Mouse (Mus musculus) bone marrow, adult 2 months (tissue): ENCODE data around the gene Lima1. TPM values are rescaled to one million over a fixed set of nuclear protein-coding genes. Genes with fewer than 3 reads are reported as not detected.
A peak's percentile ranks its signal among the peaks of the same experiment; 100 is the strongest.
"Not testable (repeated sequence)": the region's sequence is repeated elsewhere in the genome, so short reads cannot be mapped to it uniquely, and the experiment has no call there.

Source experiments
- H3K27ac ChIP-seq: fragments of 200-500 bp; 2 replicates; pipeline ENCODE4 v1.5.1; 2012; ENCODE audit warnings: low read depth, mild to moderate bottlenecking, control low read depth, inconsistent platforms, low read length; ENCODE audit not compliant: control insufficient read depth, poor library complexity, insufficient read depth
- H3K4me1 ChIP-seq: fragments of 200-500 bp; 2 replicates; pipeline ENCODE4 v1.6.1; 2011; ENCODE audit warnings: low read length; ENCODE audit not compliant: control insufficient read depth, insufficient read depth
- H3K4me3 ChIP-seq: fragments of 200-500 bp; replicated peaks from 2 replicates; pipeline ENCODE3; 2011; ENCODE audit warnings: mild to moderate bottlenecking, low read depth, low read length, control low read depth; ENCODE audit not compliant: control insufficient read depth
- CTCF ChIP-seq: fragments of 200-500 bp; IDR thresholded peaks from 2 replicates; pipeline ENCODE4 v1.5.1; 2011; ENCODE audit warnings: low read length, control low read depth; ENCODE audit not compliant: control insufficient read depth, insufficient read depth
- POLR2A ChIP-seq: fragments of 200-500 bp; IDR thresholded peaks from 2 replicates; pipeline ENCODE4 v1.6.1; 2011; ENCODE audit warnings: low read depth, mild to moderate bottlenecking, control low read depth, low read length, borderline replicate concordance; ENCODE audit not compliant: control insufficient read depth
- WGBS: fragments of 180-500 bp; shearing (Covaris S2); methylation state at CpG from one replicate; pipeline ENCODE4 v1.1.7; 2018; 5-methylcytosine and 5-hydroxymethylcytosine counted together
- polyA plus RNA-seq: library from polyadenylated mRNA; stranded (reverse); fragments of >200 nt; gene quantifications from 2 replicates; pipeline ENCODE4 v1.2.4, GENCODE M21; 2011; ENCODE audit warnings: low replicate concordance; ENCODE audit not compliant: missing spikeins, insufficient read depth, insufficient read length

Lima1 gene
- polyA plus RNA-seq, 1 experiment, result 6.5 TPM

DNA sequence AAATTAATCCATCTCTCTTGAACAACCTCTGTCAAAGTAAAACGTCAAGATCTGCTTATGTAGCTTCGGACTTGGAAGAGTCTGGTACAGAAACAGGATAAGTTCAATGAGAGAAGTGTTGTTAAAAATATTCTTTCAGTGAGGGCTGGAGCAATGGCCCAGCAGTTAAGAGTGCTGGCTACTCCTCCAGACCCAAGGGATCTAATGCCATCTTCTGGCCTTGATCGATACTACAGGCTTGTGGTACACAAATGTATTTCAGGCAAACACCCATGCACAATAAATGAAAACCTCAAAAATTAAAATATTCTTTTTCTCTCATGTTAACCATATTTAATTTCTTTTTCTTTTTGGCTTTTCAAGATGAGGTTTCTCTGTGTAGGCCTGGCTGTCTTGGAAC is 79.2 kb downstream of the Lima1 start:
- no peak for TF ChIP-seq CTCF
- TF ChIP-seq POLR2A, result no peak
- Histone ChIP-seq H3K4me1 (no peaks in the 10 kb centered on the region), H3K27ac (no peak overlapping the region), H3K4me3 (no peak overlapping the region)
- WGBS, result 88% methylated on average over 3 of the region's 3 CpGs

DNA sequence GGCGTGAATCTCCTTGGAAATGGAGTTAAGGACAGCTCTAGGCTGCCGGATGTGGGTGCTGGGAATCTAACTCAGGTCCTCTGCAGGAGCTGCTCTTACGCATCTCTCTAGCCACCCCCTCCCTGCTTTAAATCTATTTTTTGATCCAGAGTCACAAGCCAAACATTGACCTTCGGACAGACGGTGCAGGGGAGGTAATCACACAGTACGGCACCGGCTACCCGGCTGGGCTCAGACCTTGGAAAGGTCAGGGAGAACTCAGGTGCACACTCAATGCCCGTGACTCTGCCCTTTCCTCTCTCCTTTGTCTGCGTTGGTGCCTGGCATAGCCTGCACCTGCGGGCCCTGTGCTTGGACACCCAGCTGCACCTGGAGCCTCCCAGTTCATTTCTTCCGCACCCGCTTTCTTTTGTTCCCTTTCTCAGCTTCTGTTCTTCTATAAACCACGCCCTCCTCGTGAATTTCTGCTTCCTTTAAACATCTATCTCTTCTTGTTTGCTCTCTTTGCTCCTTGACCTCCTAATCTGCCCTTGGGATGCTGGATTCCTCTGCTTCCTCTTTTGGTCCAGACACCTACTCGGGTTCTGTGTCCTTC is 82.9 kb downstream of the Lima1 start:
- 87% methylated on average over 16 of the region's 16 CpGs for WGBS
- H3K27ac ChIP-seq, result no peak overlapping the region
- no peak overlapping the region for H3K4me3 ChIP-seq
- no peak for TF ChIP-seq POLR2A
- TF ChIP-seq CTCF, result no peak
- H3K4me1 ChIP-seq, result no peaks in the 10 kb centered on the region

DNA sequence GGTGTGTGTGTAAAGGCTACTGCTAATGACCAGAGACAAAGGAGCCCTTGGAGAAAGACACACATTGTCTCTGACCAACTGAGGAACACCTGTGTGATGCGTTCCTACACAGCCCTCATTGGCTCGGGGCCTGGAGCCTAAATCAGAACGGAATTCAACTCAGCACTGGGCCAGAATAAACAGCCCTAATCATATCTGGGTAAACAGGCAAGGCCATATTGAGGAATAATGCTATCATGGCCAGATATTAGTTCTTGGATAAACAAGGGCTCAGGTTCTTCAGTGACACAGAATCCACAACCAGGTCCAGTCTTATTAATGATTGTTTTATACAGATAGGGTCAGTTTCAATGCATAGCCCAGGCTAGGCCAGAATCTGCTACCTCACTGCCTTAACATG is 84.3 kb downstream of the Lima1 start:
- Histone ChIP-seq H3K27ac (no peak overlapping the region), H3K4me3 (no peak overlapping the region), H3K4me1 (no peaks in the 10 kb centered on the region)
- WGBS, result 82% methylated on average over 3 of the region's 3 CpGs
- TF ChIP-seq POLR2A (no peak), CTCF (no peak)

DNA sequence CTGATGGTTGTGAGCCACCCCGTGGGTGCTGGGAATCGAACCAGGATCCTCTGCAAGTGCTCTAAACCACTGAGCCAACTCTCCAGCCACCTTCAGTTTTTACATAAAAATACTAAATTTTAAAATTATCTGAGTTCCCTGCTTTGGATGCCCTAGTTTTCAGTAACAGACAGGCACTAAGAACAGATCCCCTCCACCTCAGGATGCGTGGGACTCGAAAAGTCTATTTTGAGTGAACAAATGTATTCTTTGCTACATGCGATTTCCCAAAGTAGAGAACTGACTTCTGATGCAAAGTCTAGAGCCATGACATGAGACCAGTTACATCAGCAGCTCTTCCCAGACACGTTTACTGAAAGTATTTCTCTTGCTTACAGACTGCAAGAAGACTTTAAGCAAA is 84.8 kb downstream of the Lima1 start:
- TF ChIP-seq POLR2A (no peak), CTCF (no peak)
- 81% methylated on average over 6 of the region's 6 CpGs for WGBS

DNA sequence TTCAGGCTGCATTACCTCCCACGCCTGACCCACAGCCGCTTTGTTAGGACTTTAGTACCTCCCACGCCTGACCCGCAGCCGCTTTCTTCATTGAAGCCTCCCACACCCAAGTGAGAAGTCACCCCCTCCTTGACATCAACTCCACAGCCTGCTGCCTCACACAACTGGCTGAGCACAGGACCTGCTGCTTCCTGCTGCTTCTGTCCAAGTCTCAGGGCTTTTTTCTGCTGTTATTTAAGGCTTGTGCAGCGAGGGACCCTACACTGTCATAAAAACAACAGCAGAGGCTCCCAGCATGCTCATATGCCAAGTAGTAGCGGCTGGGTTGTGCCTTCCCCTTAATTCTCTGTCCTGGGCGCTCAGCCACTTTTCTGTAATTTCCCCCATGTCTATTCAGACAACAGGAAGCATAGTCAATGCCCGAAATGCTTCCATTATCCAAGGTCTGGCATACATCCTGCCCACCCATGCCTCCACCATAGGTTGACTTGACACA is 87.6 kb downstream of the Lima1 start:
- TF ChIP-seq POLR2A (no peak), CTCF (no peak)
- H3K27ac ChIP-seq, result no peak overlapping the region
- WGBS, result 17% methylated on average over 9 of the region's 9 CpGs
- H3K4me3 ChIP-seq, result no peak overlapping the region
- H3K4me1 ChIP-seq, result no peaks in the 10 kb centered on the region

More for the DNA sequence above, 84.8 kb downstream of the Lima1 start:
- H3K4me3 ChIP-seq, result no peak overlapping the region
- H3K27ac ChIP-seq, result no peak overlapping the region
- H3K4me1 ChIP-seq, result no peaks in the 10 kb centered on the region

DNA sequence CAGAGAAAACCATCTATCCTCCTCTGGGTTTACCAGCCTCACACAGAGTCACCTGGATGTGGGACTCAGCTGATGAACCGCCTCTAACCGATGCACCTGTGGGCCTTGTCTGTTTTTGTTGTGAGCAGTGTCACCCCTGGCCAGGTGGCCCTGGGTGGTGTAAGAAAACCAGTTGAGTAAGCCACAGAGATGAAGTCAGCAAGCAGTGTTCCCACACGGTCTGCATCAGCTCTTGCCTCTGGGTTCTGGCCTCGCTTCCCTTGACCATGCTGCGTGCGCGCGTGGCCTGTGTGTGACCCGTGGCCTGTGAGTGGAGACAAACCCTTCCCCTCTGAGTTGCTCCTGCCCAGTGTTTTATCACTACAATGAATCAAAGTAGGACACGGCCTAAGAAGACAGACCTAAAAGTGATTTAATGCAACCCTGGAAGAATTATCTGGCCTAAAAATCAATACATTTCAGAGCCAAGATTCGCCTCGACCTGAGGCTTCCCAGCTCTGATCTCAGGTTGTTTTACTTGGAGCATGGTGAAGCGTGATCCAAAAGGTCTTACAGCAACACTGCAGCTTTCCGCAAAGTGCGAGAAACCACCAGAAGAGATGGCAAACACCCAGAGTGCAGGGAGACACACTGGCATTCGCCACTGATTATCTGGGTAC is 96.5 kb downstream of the Lima1 start:
- WGBS, result 86% methylated on average over 16 of the region's 16 CpGs
- Histone ChIP-seq H3K4me1 (no peaks in the 10 kb centered on the region), H3K4me3 (no peak overlapping the region), H3K27ac (no peak overlapping the region)
- TF ChIP-seq POLR2A, result no peak

DNA sequence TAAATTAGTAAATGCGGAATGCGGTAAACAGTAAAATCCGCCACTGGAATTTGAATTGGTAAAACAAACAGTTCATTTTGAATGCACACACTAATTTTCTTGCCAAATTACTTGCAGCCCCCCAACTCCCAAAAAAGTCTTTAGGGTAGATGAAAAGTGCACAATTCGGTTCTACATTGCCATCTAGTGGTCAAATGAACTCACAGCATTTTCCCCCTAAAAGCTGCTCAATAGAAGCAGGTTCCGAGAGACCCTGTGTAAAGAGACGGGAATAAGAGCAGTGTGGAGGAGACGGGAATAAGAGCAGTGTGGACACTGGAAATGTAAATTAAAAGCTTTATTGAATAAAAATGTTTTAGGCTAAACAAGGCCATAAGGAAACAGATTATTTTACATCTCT is 97.1 kb downstream of the Lima1 start:
- Histone ChIP-seq H3K4me1 (no peaks in the 10 kb centered on the region), H3K27ac (no peak overlapping the region), H3K4me3 (no peak overlapping the region)
- TF ChIP-seq POLR2A (no peak), CTCF (peak; percentile 27; the same call in 1 of the 2 replicates)
- 39% methylated on average over 7 of the region's 7 CpGs for WGBS

DNA sequence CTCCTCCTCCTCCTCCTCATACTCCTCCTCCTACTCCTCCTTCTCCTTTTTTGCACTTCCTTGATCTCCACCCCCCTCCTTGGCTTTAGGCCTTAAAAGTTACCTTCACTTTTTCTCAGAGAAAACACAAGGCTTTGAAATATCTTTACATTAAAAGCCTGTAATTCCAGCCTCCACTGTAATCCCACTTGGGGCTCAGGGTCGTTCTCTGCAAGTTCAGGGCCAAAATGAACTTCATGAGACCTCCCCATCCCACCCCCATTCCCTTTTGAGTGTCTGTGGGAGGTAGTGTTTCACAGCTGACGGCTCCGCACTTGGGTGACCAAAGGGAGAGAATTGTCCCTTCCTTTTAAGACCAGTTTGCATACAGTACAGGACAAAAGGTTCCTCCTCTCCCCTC is 102.3 kb downstream of the Lima1 start:
- no peak overlapping the region for H3K27ac ChIP-seq
- peaks cover 1% of the 10 kb centered on the region; the same call in 1 of the 2 replicates for H3K4me1 ChIP-seq
- TF ChIP-seq POLR2A, result no peak
- no peak for TF ChIP-seq CTCF
- no peak overlapping the region for H3K4me3 ChIP-seq
- WGBS, result 52% methylated on average over 3 of the region's 3 CpGs

DNA sequence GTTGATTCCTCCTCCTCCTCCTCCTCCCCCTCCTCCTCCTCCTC is 102.6 kb downstream of the Lima1 start, which contains the start of gene Cers5:
Gene Cers5, minus strand, starts transcription at position 5 of the 44 bp plus-strand sequence.
- peak within 1 kb of the TSS; percentile 90 for H3K27ac ChIP-seq
- H3K4me1 ChIP-seq, result not testable (repeated sequence)
- peak within 1 kb of the TSS; percentile 85 for H3K4me3 ChIP-seq
